ENCODE assay signal across 8 mouse cellular contexts in genomic region chr5:114571451-114572030, GRCm38 (mm10). TPM values are rescaled to one million over a fixed set of nuclear protein-coding genes. Genes with fewer than 3 reads are reported as not detected.
A peak's percentile ranks its signal among the peaks of the same experiment; 100 is the strongest.
DNase-seq lines count a peak whose midpoint lies in the region; ATAC-seq and TF ChIP-seq lines count a peak whose summit lies in the region.

No protein-coding gene starts in this region.

- WGBS in forebrain, embryonic 12.5 days: 1% methylated on average over 39 of the region's 39 CpGs
- WGBS in liver, embryonic 13.5 days (ENCODE audit: insufficient replicate concordance): 3% methylated on average over 39 of the region's 39 CpGs
- 9% methylated on average over 39 of the region's 39 CpGs for WGBS in small intestine, adult 2 months

- peaks cover 19% of the 10 kb centered on the region for H3K4me1 ChIP-seq in ES-Bruce4 (ENCODE audit: control insufficient read depth, insufficient read depth, low read length)
- peaks cover 83% of the 10 kb centered on the region for H3K4me1 ChIP-seq in forebrain, embryonic 12.5 days
- peaks cover 59% of the 10 kb centered on the region for H3K4me1 ChIP-seq in liver, embryonic 13.5 days (replicated peaks)
- H3K4me1 ChIP-seq in small intestine, adult 2 months (ENCODE audit: control insufficient read depth, insufficient read depth, insufficient read length, low read length): peaks cover 13% of the 10 kb centered on the region

- H3K36me3 ChIP-seq in ES-Bruce4 (ENCODE audit: control insufficient read depth, insufficient read depth, low read length, poor library complexity, severe bottlenecking): no peaks in the 10 kb centered on the region
- no peaks in the 10 kb centered on the region for H3K36me3 ChIP-seq in forebrain, embryonic 12.5 days (replicated peaks)
- H3K36me3 ChIP-seq in liver, embryonic 13.5 days: no peaks in the 10 kb centered on the region
- no peaks in the 10 kb centered on the region for H3K36me3 ChIP-seq in small intestine, adult 2 months (ENCODE audit: control insufficient read depth, insufficient read depth, low read length)

- H3K4me2 ChIP-seq in forebrain, embryonic 12.5 days: peak overlapping the region; percentile 72
- H3K4me2 ChIP-seq in liver, embryonic 13.5 days: peak overlapping the region; percentile 56

- DNase-seq in cerebellum, postnatal 25 days: peak; percentile 48 to 55
- DNase-seq in cerebellum, adult 11-12 months: no peak
- no peak for DNase-seq in liver, embryonic 13.5 days
- DNase-seq in urinary bladder, postnatal 14 days (ENCODE audit: low spot score): no peak
- no peak for DNase-seq in urinary bladder, postnatal 10 days (ENCODE audit: low spot score)

- no peak for TF ChIP-seq POLR2A in ES-Bruce4 (IDR thresholded peaks at IDR 0.05; ENCODE audit: insufficient read depth, low read length)
- TF ChIP-seq POLR2A in small intestine, adult 2 months (IDR thresholded peaks at IDR 0.05; ENCODE audit: low read depth, low read length): no peak

- ATAC-seq in forebrain, embryonic 12.5 days (ENCODE audit: low FRiP score): peak; percentile 36
- ATAC-seq in liver, embryonic 13.5 days (ENCODE audit: low read depth): no peak

- TF ChIP-seq EP300 in ES-Bruce4 (IDR thresholded peaks at IDR 0.05; ENCODE audit: insufficient read depth, low read depth, low read length): peak; percentile 92

- peak overlapping the region; percentile 75 for H3K27ac ChIP-seq in ES-Bruce4 (ENCODE audit: insufficient read depth, low read length)
- H3K27ac ChIP-seq in forebrain, embryonic 12.5 days: peak overlapping the region; percentile 93
- H3K27ac ChIP-seq in liver, embryonic 13.5 days: no peak overlapping the region
- no peak overlapping the region for H3K27ac ChIP-seq in small intestine, adult 2 months (ENCODE audit: insufficient read depth, low read depth, low read length)

- TF ChIP-seq CTCF in ES-Bruce4 (IDR thresholded peaks at IDR 0.05; ENCODE audit: low read depth, low read length): no peak
- no peak for TF ChIP-seq CTCF in small intestine, adult 2 months (IDR thresholded peaks at IDR 0.05; ENCODE audit: extremely low read depth, insufficient read length, insufficient replicate concordance, low read depth, low read length)

- H3K27me3 ChIP-seq in ES-Bruce4 (ENCODE audit: control insufficient read depth, insufficient read depth, low read length, poor library complexity, severe bottlenecking): no peaks in the 10 kb centered on the region
- H3K27me3 ChIP-seq in forebrain, embryonic 12.5 days: peaks cover 52% of the 10 kb centered on the region
- H3K27me3 ChIP-seq in liver, embryonic 13.5 days: peaks cover 83% of the 10 kb centered on the region
- H3K27me3 ChIP-seq in small intestine, adult 2 months (ENCODE audit: control insufficient read depth, insufficient read depth, low read length): peaks cover 19% of the 10 kb centered on the region

- no peaks in the 10 kb centered on the region for H3K9me3 ChIP-seq in ES-Bruce4 (replicated peaks; ENCODE audit: control insufficient read depth, insufficient read depth, low read length, poor library complexity, severe bottlenecking)
- no peaks in the 10 kb centered on the region for H3K9me3 ChIP-seq in forebrain, embryonic 12.5 days
- no peaks in the 10 kb centered on the region for H3K9me3 ChIP-seq in liver, embryonic 13.5 days (replicated peaks)

- 0 out of 2 replicates have a peak overlapping the region, but pooled peaks have one; percentile 20 for H3K9ac ChIP-seq in ES-Bruce4 (ENCODE audit: low read depth, poor library complexity, severe bottlenecking)
- peak overlapping the region; percentile 55 for H3K9ac ChIP-seq in forebrain, embryonic 12.5 days
- H3K9ac ChIP-seq in liver, embryonic 13.5 days: no peak overlapping the region

- peak overlapping the region; percentile 33 for H3K4me3 ChIP-seq in ES-Bruce4 (ENCODE audit: low read depth, low read length)
- H3K4me3 ChIP-seq in forebrain, embryonic 12.5 days (replicated peaks): peak overlapping the region; percentile 63
- H3K4me3 ChIP-seq in liver, embryonic 13.5 days (replicated peaks): peak overlapping the region; percentile 33
- H3K4me3 ChIP-seq in small intestine, adult 2 months (ENCODE audit: low read depth, low read length): peak overlapping the region; percentile 12

RNA-seq across cellular contexts. Expression of gene Fam222a, which starts 3.7 kb away (rescaled TPM):
- 3.4 and 5.3 TPM in 2 replicates for polyA plus RNA-seq in ES-Bruce4 (2011; ENCODE audit: insufficient read depth, insufficient read length, low read depth, missing spikeins)
- 6.9 and 10.2 TPM in 2 replicates for polyA plus RNA-seq in forebrain, embryonic 12.5 days (2016; fragmentation: Nextera tagmentation; extraction: Ambion mirVana)
- polyA plus RNA-seq in liver, embryonic 13.5 days (2015; fragmentation: Nextera tagmentation; extraction: Ambion mirVana): 0.58 and 0.61 TPM in 2 replicates
- polyA plus RNA-seq in small intestine, adult 2 months (2012; rRNA removed): 2.8 and 5.3 TPM in 2 replicates

Comparison
In these comparisons a context has a peak if more than half of its experiments do, and no peak if none do; other contexts are left out.
1. DNase-seq: peak in cerebellum, postnatal 25 days (2 of 2); none in cerebellum, adult 11-12 months (single experiment), liver, embryonic 13.5 days (single experiment), urinary bladder, postnatal 14 days (single experiment) and urinary bladder, postnatal 10 days (single experiment).
2. H3K27ac ChIP-seq: peak in ES-Bruce4 (single experiment) and forebrain, embryonic 12.5 days (single experiment); none in liver, embryonic 13.5 days (single experiment) and small intestine, adult 2 months (single experiment).
3. H3K4me3 ChIP-seq: peak in every context shown above with its lines; median percentile 63 in forebrain, embryonic 12.5 days; 33 in ES-Bruce4; 33 in liver, embryonic 13.5 days; 12 in small intestine, adult 2 months.